Mouse (Mus musculus): ENCODE measurements around the gene Cpb2.

DNA sequence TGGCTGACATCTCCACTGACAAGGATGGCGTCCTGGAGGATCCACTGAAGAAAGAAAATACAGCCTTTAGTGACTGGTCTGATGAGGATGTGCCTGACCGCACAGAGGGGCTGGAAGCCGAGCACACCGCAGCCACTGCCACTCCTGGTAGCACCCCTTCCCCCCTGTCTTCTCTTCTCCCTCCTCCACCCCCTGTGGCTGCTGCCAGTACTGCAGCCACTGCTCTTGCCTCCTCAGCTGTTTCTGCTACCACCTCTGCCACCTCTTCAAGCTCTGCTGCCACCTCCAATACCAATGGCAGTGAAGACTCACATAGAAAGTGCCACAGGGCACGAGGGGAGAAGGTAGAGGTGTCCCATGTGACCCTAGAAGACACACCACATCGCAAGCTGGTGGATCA, 88.5 kb downstream of the Cpb2 start:
- TF ChIP-seq CHD2 (IDR thresholded peaks at IDR 0.05; ENCODE audit: low read length) (no peak), JUND (IDR thresholded peaks at IDR 0.05; ENCODE audit: low read depth, low read length) (no peak), ZMIZ1 (IDR thresholded peaks at IDR 0.05; ENCODE audit: low read depth, low read length) (no peak)
